Mouse (Mus musculus) thymus, adult 2 months (tissue): ENCODE measurements around the gene Slc13a3.

Experiments used
- CTCF ChIP-seq: fragments of 200-500 bp; IDR thresholded peaks from 2 replicates; pipeline ENCODE4 v1.5.1; 2012; ENCODE audit warnings: mild to moderate bottlenecking, control low read depth, low read length, moderate library complexity, borderline replicate concordance; ENCODE audit not compliant: control insufficient read depth, poor library complexity, insufficient read depth; ENCODE audit errors: extremely low read depth
- POLR2A ChIP-seq: fragments of 200-500 bp; IDR thresholded peaks from 2 replicates; pipeline ENCODE4 v1.6.1; 2012; ENCODE audit warnings: mild to moderate bottlenecking, low read length, control low read depth, moderate library complexity; ENCODE audit not compliant: control insufficient read depth, poor library complexity, insufficient read depth; ENCODE audit errors: extremely low read depth

- TF ChIP-seq CTCF = no peak
- no peak for TF ChIP-seq POLR2A
Observed at GRCm38 (mm10) chr2:165458189-165458588, 14.8 kb downstream of the Slc13a3 start.
